Mouse (Mus musculus) erythroblast, embryonic 14.5 days (primary cell): ENCODE measurements around the gene Tfap4.

Experiments used
- GATA1 ChIP-seq: IDR thresholded peaks from 2 replicates; pipeline ENCODE4 v1.6.1; 2012; ENCODE audit warnings: low read length, inconsistent platforms, mixed read lengths
- TAL1 ChIP-seq: IDR thresholded peaks from 3 replicates; pipeline ENCODE4 v1.6.1; 2012; ENCODE audit warnings: low read length, inconsistent platforms, mixed read lengths

DNA sequence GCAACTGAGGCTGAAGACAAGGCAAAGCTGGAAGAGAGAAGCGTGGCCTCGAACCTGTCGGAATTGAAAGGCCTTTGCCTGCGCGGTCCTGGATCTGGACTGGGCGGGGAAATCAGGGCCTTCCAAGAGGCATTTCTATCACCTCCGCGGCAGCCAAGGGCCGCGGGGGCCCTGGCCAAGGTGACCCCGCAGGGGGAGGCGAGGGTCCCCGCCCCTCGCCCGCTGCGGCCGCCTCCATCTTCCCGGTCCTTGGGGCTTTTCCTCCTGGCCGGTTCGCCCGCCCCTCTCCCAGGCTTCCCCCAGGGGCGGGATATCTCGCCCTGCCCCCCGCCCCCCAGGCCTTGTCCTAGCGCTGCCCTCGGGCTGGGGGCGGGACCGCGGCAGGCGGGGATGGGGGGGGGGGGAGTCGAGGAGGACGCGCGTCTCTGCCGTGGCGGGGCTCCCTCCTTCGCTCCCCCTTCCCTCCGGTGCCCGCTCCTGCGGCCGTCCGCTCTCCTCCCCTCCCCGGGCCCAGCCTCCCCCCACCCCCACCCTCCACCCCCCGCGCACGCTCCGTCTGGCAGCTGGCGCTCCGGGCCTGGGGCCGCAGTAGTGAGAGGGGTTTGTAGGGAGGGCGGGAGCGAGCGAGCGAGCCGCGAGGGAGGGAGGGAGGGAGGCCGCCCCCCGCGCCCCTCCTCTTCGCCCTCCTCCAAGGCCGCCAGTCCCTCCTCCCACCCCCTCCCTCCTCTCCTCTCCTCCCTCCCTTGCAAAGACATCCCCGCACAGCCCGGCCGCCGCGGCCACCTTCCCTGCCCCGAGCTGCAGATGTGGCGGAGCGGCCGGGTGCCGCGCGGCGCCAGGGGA is 34.5 kb upstream of the Tfap4 start, which contains the start of gene Glis2:
- TF ChIP-seq GATA1: no peak
- no peak for TF ChIP-seq TAL1
